Mouse (Mus musculus): ENCODE measurements around the gene Rufy2.

DNA sequence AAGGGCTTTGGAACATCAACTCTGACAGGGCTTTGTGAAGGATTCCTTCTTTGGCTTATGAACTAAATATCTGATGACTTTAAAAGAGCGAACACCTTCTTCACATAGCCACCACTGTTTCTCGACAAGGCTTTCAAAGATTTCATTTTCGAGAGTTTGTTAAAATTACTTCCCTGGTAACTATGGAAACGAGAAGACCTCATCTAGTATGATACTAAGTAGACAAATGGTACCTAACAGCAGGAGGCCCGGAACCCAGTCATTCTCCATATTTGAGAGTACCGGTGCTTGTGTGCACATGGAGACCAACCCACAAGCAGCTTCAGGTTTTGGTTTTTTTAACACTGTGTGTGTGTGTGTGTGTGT, 46.8 kb downstream of the Rufy2 start:
- TF ChIP-seq HCFC1 (IDR thresholded peaks at IDR 0.05; ENCODE audit: borderline replicate concordance, insufficient read depth, low read length) (no peak), CHD2 (IDR thresholded peaks at IDR 0.05; ENCODE audit: low read depth, low read length) (no peak)

Measured in ES-E14 (cell line).